Mouse (Mus musculus) lung, postnatal 0 days (tissue): ENCODE data around the gene Ephb2.

ENCODE experiments used
- CTCF ChIP-seq: IDR thresholded peaks from 2 replicates; pipeline ENCODE4 v1.5.1; 2016; ENCODE audit warnings: antibody characterized with exemption, mild to moderate bottlenecking
- EP300 ChIP-seq: IDR thresholded peaks from 2 replicates; pipeline ENCODE4 v1.6.1; 2016; ENCODE audit warnings: antibody characterized with exemption, mild to moderate bottlenecking, control low read depth

- TF ChIP-seq CTCF (no peak), EP300 (no peak)
Observed at GRCm38 (mm10) chr4:136864751-136865470, 29.1 kb upstream of the Ephb2 start.
